Mouse (Mus musculus) CD4-positive, CD25-positive, alpha-beta regulatory T cell, adult 9 weeks (primary cell): ENCODE data around the gene Zc3h18. TPM values are rescaled to one million over a fixed set of nuclear protein-coding genes. Genes with fewer than 3 reads are reported as not detected.

Experiments
- polyA plus RNA-seq: library from polyadenylated mRNA; unstranded; fragments of 100-300 nt; shearing (Covaris generic); gene quantifications from one replicate; pipeline ENCODE4 v1.2.1, GENCODE M21; 2017

The Zc3h18 gene
- 53.9 TPM for polyA plus RNA-seq

DNA sequence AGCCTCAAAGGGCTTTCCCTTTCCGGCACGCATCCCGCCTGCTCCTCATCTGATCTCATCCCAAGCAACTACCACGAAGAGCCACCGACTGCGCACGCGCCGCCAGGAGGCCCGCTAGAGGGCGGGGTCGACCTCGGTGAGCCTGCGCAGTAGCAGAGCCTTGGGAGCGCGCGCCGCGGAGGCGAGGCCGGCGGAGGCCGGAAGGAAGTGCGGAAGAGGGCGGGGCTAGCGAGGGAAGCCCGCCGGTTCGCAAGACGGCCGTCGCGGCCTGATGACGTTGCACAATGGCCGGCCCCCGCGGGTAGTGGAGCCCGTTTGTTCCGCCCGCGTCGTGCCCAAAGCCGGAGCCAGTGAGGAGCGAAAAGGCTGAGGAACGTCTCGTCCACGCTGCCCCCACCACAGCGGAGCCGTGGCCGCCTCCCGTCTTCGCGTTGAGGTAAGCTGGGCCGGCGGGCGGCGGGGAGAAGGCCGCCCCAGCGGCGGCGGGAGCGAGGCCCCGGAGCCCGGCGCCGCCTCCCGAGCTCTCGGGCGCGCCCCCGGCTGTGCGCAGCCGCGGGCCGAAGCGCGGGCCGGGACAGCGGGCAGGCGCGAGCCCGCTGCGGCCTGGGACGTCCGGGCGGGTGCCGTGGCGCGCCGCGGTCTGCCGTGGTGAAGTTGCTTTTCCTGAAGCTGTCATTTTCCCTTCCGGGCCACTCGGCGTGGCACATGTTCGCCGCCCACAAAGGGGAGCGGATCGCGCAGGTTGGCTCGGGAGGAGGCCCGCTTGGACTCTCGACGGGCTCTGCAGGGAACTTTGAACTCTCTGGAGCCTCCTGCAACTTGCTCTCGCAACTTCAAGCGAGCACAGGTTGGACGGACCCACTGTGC lies at the start of gene Zc3h18:
Zc3h18 (plus strand) TSS at position 245 of the 867 bp plus-strand sequence.

DNA sequence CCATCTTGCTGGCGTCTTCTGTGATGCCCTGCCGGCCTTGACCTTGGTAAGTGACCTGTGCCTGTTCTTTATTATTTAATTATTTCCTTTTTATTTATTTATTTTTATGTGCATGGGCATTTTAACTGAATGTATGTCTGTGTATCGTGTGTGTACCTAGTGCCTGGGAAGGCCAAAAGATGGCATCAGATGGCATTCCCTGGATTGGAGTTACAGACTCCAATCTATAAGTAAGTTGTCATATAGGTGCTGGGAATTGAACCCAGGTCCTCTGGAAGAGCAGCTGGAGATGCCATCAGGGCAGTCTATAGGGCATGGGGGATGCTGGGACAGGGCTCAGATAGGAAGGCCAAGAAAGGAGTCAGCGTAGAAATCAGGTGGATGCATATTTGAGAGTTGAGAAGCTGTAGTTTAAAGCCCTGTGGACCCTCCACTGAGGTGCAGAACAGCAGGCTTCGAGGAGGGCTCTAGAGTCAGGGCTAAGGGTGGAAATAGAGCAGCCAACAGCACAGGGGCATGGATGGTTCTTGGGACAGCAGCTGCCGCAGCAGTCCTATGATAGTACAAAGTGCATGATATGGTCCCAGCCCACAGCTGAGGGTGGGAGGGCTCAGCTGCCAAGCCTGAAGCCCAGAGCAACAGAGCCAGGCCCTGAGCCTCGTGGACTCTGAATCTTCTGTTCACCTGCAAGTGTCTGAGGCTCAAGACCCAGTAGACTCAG lies 15.6 kb upstream of the Zc3h18 start, which contains the start of gene Trhr2:
Trhr2 (minus strand) TSS at position 51 of the 721 bp plus-strand sequence.

DNA sequence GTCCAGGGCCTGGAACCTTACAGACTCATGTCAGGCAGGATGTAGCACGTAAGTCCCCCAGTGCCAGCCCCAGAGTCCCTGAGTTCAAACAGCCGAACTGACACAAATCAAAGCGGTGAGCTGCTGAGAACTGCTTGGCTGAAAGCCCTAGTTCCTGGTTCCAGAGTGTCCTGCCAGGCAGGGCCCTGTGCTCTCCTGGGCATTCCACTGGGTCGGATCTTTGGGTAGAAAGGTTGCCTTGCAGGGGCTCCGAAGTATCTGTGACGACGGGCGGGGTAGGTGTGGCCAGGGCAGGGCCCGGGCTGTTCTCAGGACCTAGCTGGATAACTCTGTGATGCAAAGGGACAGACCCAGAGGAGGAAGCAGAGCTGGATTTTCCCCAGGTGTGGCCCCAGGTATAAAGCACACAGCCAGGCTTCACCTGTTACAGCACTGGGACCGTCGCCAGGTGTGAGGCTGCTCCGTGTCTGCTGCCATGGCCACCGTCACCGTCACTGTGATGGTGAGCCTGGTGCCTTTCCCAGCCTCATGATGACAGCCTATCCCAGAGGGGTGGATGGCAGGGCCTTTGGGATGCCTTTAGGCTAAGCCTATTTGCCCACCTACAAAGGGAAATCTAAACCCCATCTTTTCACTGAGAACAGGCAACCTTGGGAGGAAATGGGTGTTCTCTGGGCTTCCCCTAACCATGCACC lies 45.1 kb downstream of the Zc3h18 start, which contains the start of gene Il17c:
Il17c (plus strand) TSS at position 645 of the 695 bp plus-strand sequence.

DNA sequence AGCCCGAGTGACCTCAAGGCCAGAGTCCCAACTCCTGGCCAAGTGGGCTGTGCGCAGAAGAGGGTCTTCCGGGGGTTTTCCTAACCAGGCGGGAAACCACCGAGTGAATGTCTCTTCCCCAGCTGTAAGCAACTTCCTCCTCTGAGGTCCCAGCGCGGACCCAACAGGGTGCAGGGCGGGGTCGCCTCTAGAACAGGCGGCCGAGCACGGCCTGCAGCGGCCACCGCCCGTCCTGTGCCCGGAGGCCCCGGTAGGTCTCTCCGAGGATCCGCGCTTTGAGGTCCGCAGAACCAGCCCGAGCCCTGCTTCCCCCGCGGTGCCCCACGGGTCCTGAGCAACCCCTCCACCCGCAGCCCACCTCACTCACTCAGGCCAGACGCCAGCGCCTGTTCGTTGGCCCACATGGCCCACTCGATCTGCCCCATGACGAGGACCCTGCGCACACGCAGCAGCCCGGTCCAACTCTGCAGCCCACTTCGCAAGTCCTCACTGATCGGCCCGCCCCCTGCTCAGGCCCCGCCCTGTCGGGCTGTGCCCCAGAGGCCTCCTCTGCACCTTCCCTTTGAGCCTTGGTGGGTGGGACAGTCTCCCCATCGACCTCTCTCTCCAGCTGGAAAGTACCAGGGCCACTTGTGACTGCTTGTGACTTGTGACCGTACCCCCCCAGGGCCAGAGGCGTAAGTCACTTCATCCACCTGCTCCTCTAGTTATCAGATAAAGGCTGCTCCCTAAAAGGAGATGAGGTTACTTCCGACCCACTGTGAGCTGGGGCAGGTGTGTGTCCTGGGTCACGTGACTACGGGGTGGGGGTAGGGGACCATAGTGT lies 56.2 kb downstream of the Zc3h18 start, which contains the start of gene Cyba:
Cyba (minus strand) TSS at position 488 of the 826 bp plus-strand sequence.

DNA sequence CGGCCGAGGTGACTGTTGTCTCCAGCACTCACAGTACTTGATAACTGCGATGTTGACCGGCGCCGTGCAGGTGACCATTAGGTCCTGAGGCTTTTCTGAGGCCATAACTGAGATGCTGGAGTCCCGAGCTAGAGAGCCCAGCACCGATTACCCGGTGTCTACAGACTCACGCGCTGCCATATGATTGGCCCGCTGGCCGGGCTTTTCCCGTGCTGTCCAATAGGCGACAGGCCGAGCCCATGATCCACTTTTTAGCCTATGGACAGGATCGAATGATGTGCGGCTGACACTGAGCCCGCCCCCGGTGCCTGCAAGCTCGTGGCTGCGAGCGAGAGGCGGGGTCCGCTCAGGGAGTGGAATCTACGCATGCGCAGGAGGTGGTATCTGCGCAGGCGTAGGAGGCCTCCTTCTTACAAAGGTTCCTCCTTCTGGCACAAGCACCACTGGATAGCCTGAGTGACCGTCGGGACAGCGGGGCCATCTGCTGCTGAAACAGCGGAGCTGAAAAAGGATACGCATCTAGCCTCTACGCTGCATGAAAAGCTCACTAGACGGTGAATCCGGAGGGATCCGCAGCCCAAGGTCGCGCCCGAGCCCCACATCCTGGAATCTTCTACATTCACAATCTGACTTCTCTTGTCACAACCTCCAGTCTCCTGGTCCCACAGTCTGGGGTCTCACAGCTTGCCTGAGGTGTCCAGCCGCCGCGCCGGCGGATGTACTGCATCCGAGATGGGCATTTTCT lies 67.0 kb downstream of the Zc3h18 start, which contains the start of gene Mvd:
Mvd (minus strand) TSS at position 161 of the 745 bp plus-strand sequence.

DNA sequence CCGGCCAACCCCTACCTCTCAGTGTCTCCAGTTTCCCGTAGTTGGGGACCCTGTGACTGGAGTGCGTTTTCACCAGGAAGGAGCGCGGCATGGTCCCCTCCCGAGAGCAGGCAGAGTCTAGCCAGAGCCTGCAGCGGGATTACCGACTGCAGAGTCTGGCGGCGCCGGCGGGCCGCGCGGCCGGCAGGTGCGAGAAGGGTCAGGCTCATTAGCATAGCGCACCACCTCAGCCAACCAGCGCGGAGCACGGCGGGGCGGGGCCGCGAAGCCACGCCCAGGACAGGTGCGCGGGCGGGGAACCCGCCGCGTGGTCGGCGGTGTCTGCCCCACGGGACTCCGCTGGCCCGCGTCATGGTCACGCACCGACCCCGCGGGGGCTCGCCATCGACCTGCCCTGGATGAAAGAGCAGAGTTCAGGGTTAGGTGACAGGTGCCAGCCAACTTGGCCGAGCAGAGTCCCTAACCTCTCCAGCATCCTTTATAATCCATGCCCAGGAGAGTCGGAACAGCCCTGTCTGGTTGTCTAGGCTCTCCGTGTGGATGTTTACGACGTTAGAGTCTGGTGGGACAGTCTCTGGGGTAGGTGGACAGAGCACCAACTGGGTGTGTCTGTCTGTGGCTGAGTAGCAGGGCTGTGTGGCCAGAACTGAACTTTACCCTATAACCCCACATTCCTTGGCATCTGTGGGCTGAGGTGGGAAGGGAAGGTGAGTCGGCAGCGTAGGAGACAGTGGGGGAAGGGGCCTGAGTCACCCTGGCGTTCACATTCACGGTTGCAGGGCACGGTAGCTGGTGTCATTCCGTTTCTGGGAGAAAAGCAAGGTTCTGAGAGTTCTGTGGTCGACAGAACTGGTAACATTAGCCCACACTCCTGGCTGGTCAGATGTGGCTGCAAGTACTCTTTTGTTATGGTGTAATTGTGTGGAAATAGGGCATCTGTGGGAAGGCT lies 84.4 kb downstream of the Zc3h18 start, which contains the start of gene Snai3:
Snai3 (minus strand) TSS at position 210 of the 949 bp plus-strand sequence.

Other genes with a start within 250 kb of the Zc3h18 start
- gene Zfpm1, start 94.5 kb upstream of the Zc3h18 start, polyA plus RNA-seq, result 0.79 TPM
- gene Trhr2, start 15.9 kb upstream of the Zc3h18 start, polyA plus RNA-seq, result not detected
- 0.92 TPM for gene Il17c, start 45.4 kb downstream of the Zc3h18 start, polyA plus RNA-seq
- gene Cyba, start 56.3 kb downstream of the Zc3h18 start, polyA plus RNA-seq, result 1,044 TPM
- gene Mvd, start 66.8 kb downstream of the Zc3h18 start, polyA plus RNA-seq, result 29.2 TPM
- gene Snai3, start 84.1 kb downstream of the Zc3h18 start, polyA plus RNA-seq, result 5.2 TPM
- gene Rnf166, start 99.5 kb downstream of the Zc3h18 start, polyA plus RNA-seq, result 29.5 TPM
- gene Ctu2, start 99.5 kb downstream of the Zc3h18 start, polyA plus RNA-seq, result 70.3 TPM
- gene Piezo1, start 174.7 kb downstream of the Zc3h18 start, polyA plus RNA-seq, result 5.2 TPM
- gene Cdt1, start 191.4 kb downstream of the Zc3h18 start, polyA plus RNA-seq, result 11.4 TPM
- gene Aprt, start 200.3 kb downstream of the Zc3h18 start, polyA plus RNA-seq, result 264 TPM
- 17.2 TPM for gene Galns, start 234.9 kb downstream of the Zc3h18 start, polyA plus RNA-seq
- 55.9 TPM for gene Trappc2l, start 235.0 kb downstream of the Zc3h18 start, polyA plus RNA-seq
- gene Pabpn1l, start 246.1 kb downstream of the Zc3h18 start, polyA plus RNA-seq, result not detected